Mouse (Mus musculus): ENCODE measurements around the gene Pprc1. TPM values are rescaled to one million over a fixed set of nuclear protein-coding genes. Genes with fewer than 3 reads are reported as not detected.

Pprc1 gene
- polyA plus RNA-seq, 1 experiment from 2014 or later: 15.4 TPM

- 74% methylated on average over 6 of the region's 6 CpGs for WGBS
- H3K27me3 ChIP-seq (replicated peaks; ENCODE audit: control insufficient read depth, insufficient read depth, low read length): no peaks in the 10 kb centered on the region
- no peaks in the 10 kb centered on the region for H3K4me1 ChIP-seq (ENCODE audit: control insufficient read depth, insufficient read depth, low read depth, low read length)
- H3K4me3 ChIP-seq (ENCODE audit: low read length): no peak overlapping the region
- H3K9me3 ChIP-seq (ENCODE audit: control insufficient read depth, low read length): no peaks in the 10 kb centered on the region
- no peak overlapping the region for H3K9ac ChIP-seq (ENCODE audit: low read depth, low read length)
- no peak for ATAC-seq
- no peaks in the 10 kb centered on the region for H3K36me3 ChIP-seq (ENCODE audit: control insufficient read depth, insufficient read depth, low read length)
- no peak overlapping the region for H3K27ac ChIP-seq (ENCODE audit: low read depth, low read length)
- no peak overlapping the region for H3K4me2 ChIP-seq (ENCODE audit: low read length)
Measured at GRCm38 (mm10) chr19:46120872-46121271, 76.2 kb downstream of the Pprc1 start.

Other genes with a start within 250 kb of the Pprc1 start
- gene Kcnip2, start 228.8 kb upstream of the Pprc1 start, polyA plus RNA-seq (2015; fragmentation: Nextera tagmentation; extraction: Ambion mirVana): 17.0 and 19.2 TPM in 2 replicates
- 21.4 and 22.6 TPM in 2 replicates for gene Armh3, start 46.4 kb upstream of the Pprc1 start, polyA plus RNA-seq (2015; fragmentation: Nextera tagmentation; extraction: Ambion mirVana)
- 6.1 and 7.2 TPM in 2 replicates for gene Hps6, start 41.4 kb upstream of the Pprc1 start, polyA plus RNA-seq (2015; fragmentation: Nextera tagmentation; extraction: Ambion mirVana)
- gene Ldb1, start 328 bp downstream of the Pprc1 start, polyA plus RNA-seq (2015; fragmentation: Nextera tagmentation; extraction: Ambion mirVana): 50.6 and 88.5 TPM in 2 replicates
- gene Nolc1, start 31.0 kb downstream of the Pprc1 start, polyA plus RNA-seq (2015; fragmentation: Nextera tagmentation; extraction: Ambion mirVana): 56.3 and 63.9 TPM in 2 replicates
- gene Elovl3, start 87.0 kb downstream of the Pprc1 start, polyA plus RNA-seq (2015; fragmentation: Nextera tagmentation; extraction: Ambion mirVana): not detected in 2 replicates
- gene Pitx3, start 103.4 kb downstream of the Pprc1 start, polyA plus RNA-seq (2015; fragmentation: Nextera tagmentation; extraction: Ambion mirVana): 0.20 and 0.81 TPM in 2 replicates
- gene Gbf1, start 107.6 kb downstream of the Pprc1 start, polyA plus RNA-seq (2015; fragmentation: Nextera tagmentation; extraction: Ambion mirVana): 60.3 and 71.0 TPM in 2 replicates

Data from hindbrain, embryonic 16.5 days (tissue).